Mouse (Mus musculus) heart, postnatal 4 days (tissue): ENCODE data around the gene Olfr866. TPM values are rescaled to one million over a fixed set of nuclear protein-coding genes. Genes with fewer than 3 reads are reported as not detected.

ENCODE experiments used
- DNase-seq: peaks from one replicate; pipeline ENCODE4 v3.0.0; 2021
- microRNA-seq, 2 experiments: library from miRNA; unstranded; fragments of <30 nt; microRNA quantifications; one replicate each; pipeline ENCODE4 v1.2.0; 2021 to 2022
- total RNA-seq, 2 experiments: library from RNA; stranded (reverse); gene quantifications; 2 replicates each; pipeline ENCODE4 v1.2.3; 2021

The Olfr866 gene
- total RNA-seq = not detected

DNA sequence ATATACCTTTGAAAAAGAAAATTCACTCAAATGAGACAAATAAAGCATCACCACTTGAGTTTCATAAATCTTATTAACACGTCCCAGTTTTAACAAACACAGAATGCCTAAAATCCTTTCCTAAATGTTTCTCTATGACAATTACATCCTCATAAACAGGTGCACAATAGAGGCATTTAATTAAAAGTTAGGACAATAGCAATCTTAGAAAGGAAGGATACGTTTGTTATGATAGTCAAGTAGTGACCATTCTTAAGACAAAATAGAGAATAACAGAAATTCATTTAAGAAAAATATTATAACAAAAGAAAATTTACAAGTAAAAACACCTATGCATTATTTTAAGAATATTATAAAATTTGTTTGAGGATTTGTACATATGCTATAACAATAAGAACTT lies at the start of gene Olfr866:
TSS of gene Olfr866 (minus strand) at position 101 of the 400 bp plus-strand sequence.
- DNase-seq = no peak

DNA sequence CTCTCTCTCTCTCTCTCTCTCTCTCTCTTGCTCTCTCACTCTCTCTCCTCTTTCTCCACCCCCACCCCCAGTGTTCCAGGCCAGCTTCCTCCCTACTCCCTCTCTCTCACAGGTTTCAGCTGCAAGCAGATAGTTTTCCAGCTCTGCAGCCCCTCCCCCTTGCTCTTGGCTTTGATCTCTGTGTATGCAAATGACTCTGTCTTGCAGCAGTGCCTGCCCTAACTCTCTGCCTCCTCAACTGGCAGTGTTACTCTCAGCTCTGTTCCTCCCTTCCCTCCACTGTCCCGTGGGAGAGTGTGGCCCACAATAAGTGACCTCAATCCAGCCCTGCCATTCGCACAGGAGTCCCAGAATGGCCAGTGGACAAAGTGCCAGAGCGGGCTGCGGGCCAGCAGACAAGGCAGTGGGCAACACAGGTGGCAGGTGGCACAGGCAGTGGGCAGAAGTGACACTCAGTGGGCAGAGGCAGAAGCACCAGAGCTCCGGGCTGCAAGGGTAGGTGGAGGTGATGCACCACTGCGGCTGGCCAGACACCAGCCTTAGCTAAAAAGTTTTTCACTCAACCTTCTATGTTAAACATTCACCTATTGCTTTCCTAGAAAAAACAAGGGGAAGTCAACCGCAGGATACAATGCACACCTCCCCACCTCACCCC lies 45.8 kb upstream of the Olfr866 start:
- no peak for DNase-seq

GRCm38 (mm10) chr9:20071291-20071690 lies 43.5 kb upstream of the Olfr866 start:
- DNase-seq = no peak

DNA sequence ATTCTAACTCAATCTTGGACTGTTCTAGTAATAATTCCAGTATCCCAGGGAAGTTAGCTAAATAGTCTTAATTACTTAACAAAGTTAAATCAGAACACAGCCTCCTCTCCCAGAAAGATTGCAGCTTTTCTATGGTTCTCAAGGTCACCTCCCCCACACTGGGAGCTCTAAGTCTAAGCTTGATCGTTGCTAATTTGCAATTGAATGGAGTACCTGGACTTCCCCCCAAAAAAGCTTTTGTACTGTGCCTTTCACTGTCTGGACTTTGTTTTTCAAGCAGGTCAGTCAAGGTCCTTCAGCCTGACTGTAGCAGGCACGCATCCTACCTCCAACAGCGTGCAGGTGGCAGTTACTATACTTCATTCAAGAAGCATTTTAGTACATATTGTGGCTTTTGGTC lies 42.4 kb upstream of the Olfr866 start:
- DNase-seq = no peak

- DNase-seq = no peak
These were observed 29.6 kb upstream of the Olfr866 start, which contains the start of gene Olfr867 for GRCm38 (mm10) chr9:20057462-20057861. Olfr867 (minus strand) TSS chr9:20057562.

DNA sequence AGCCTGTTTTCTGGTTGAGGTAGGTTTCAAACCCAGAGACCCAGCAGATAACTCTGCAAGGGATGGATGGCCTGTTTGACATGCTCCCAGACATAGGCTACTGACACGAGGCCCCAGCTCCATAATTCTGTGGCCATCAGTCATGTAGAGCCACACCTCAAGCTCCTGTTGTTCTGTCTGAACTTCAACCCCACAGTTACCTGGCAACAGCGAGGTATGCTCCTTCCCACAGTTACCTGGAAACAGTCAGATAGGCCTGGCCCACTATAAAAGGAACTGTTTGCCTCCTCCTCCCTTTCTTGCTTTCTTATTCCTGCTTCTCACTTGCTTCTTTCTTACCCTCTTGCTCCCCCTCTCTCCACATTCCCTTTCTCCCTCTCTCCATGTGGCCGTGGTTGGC lies 20.1 kb upstream of the Olfr866 start:
- no peak for DNase-seq

Small RNAs within 50 kb of the gene (microRNA-seq; reads per million reads assigned to microRNA genes)
- gene Gm26231 = 0 reads per million in 2 experiments
- 0 reads per million in 2 experiments for gene Gm44395

Other genes starting within 250 kb of the Olfr866 start
- gene Olfr58, start 247.8 kb downstream of the Olfr866 start, total RNA-seq = not detected
- not detected for gene Olfr859, start 223.1 kb downstream of the Olfr866 start, total RNA-seq
- not detected for gene Olfr860, start 178.3 kb downstream of the Olfr866 start, total RNA-seq
- not detected for gene Olfr862, start 140.0 kb downstream of the Olfr866 start, total RNA-seq
- not detected for gene Olfr77, start 111.2 kb downstream of the Olfr866 start, total RNA-seq
- gene Olfr867, start 29.5 kb upstream of the Olfr866 start, total RNA-seq = not detected
- gene Olfr868, start 70.6 kb upstream of the Olfr866 start, total RNA-seq = not detected
- gene Olfr869, start 101.0 kb upstream of the Olfr866 start, total RNA-seq = not detected
- gene Olfr870, start 146.0 kb upstream of the Olfr866 start, total RNA-seq = not detected
- gene Olfr871, start 184.2 kb upstream of the Olfr866 start, total RNA-seq = not detected
- not detected for gene Olfr872, start 209.1 kb upstream of the Olfr866 start, total RNA-seq